Mouse (Mus musculus) MN1 (cell line): Measurements from ENCODE around the gene Btn1a1.

Source experiments
- DNase-seq: peaks from one replicate; pipeline ENCODE4 v3.0.0-alpha.2; 2016; ENCODE audit warnings: low spot score

Btn1a1 gene

GRCm38 (mm10) chr13:23485271-23485670 lies 19.6 kb upstream of the Btn1a1 start:
- no peak for DNase-seq

- no peak for DNase-seq
These were observed 17.5 kb upstream of the Btn1a1 start for GRCm38 (mm10) chr13:23483153-23483552.

GRCm38 (mm10) chr13:23475658-23476057 lies 10.0 kb upstream of the Btn1a1 start:
- DNase-seq, result no peak

- DNase-seq, result peak; percentile 82
These were observed 1.2 kb upstream of the Btn1a1 start for GRCm38 (mm10) chr13:23466911-23467310.

- no peak for DNase-seq
These were observed 605 bp upstream of the Btn1a1 start for GRCm38 (mm10) chr13:23466306-23466705.

- no peak for DNase-seq
These were observed 797 bp downstream of the Btn1a1 start for GRCm38 (mm10) chr13:23464841-23465366.

- peak; percentile 42 for DNase-seq
These were observed 1.5 kb downstream of the Btn1a1 start for GRCm38 (mm10) chr13:23464224-23464637.

GRCm38 (mm10) chr13:23463381-23464223 lies 2.1 kb downstream of the Btn1a1 start:
- DNase-seq, result peak; percentile 84

GRCm38 (mm10) chr13:23462669-23463068 lies 3.0 kb downstream of the Btn1a1 start:
- DNase-seq, result no peak

- no peak for DNase-seq
These were observed 3.6 kb downstream of the Btn1a1 start for GRCm38 (mm10) chr13:23462063-23462462.

GRCm38 (mm10) chr13:23459264-23459846 lies 6.3 kb downstream of the Btn1a1 start:
- DNase-seq, result no peak

GRCm38 (mm10) chr13:23453926-23454325 lies 11.8 kb downstream of the Btn1a1 start:
- no peak for DNase-seq

- peak; percentile 87 for DNase-seq
These were observed 12.3 kb downstream of the Btn1a1 start for GRCm38 (mm10) chr13:23453362-23453862.

GRCm38 (mm10) chr13:23450398-23450797 lies 15.3 kb downstream of the Btn1a1 start:
- peak; percentile 92 for DNase-seq

- DNase-seq, result peak; percentile 78
These were observed 16.2 kb downstream of the Btn1a1 start for GRCm38 (mm10) chr13:23449235-23450095.

- DNase-seq, result no peak
These were observed 16.9 kb downstream of the Btn1a1 start for GRCm38 (mm10) chr13:23448758-23449157.

- DNase-seq, result peak; percentile 84
These were observed 19.2 kb downstream of the Btn1a1 start for GRCm38 (mm10) chr13:23446498-23446952.

- DNase-seq, result peak; percentile 92
These were observed 20.0 kb downstream of the Btn1a1 start for GRCm38 (mm10) chr13:23445561-23446320.

- DNase-seq, result no peak
These were observed 20.5 kb downstream of the Btn1a1 start for GRCm38 (mm10) chr13:23445156-23445555.

- DNase-seq, result no peak
These were observed 21.2 kb downstream of the Btn1a1 start for GRCm38 (mm10) chr13:23444451-23444850.

GRCm38 (mm10) chr13:23439901-23440300 lies 25.8 kb downstream of the Btn1a1 start:
- DNase-seq, result no peak
